Mouse (Mus musculus): ENCODE measurements at regions not wholly inside any gene's neighbourhood (a gene's known extent, or its start where the extent isn't known, plus 50 kb on each side); places are given as distances from the start of the nearest gene placed in this dataset.

DNA sequence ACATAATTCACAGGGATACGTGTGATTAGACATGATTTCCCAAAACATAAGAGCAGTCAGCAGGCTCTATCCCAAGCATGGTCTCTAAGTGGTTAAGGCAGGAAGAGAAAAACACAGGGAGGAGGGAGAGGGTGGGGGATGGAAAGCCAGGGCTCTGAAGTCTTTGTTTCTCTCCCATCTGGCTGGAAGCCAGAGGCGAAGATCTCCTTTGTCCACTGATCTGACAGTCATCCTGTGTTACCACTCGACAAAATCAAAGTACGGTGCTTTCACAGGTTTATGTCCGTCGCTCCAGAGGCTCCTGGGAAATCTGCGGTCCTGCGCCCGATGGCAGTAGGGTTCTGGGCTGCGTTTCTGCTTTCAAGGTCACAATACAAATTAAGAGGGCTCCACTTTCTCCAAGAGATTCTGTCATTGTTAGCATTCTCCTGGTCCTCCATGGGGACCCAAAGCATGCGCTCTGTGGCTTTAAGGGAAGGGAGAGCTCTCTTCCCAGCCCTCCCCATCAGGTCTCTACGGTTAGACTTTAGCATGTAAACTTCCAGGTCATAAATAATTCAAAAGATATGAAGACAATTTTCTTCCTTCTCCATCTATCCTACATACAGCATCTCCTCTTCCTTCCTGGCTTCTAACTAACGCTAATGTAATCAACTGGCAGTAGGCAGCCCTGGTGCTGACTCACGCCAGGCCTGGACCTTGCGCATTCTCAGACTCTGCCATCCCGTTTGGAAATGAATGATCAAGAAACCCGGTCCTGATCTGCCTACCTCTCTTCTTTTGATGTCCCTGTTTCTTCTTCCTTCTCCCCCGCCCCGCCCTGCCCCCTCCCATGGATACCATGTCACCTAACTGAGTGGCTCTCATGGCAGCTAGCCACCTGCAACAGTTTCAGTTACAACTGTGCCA, 102.0 kb upstream of the Klf7 start:
- no peak for DNase-seq (ENCODE audit: low spot score)
- intact Hi-C loops (cut with DNase I), result loop anchor here (2.0 to 5.0 kb wide), 3 partner anchors 77 to 223 kb away; no protein-coding TSS in a partner anchor

DNA sequence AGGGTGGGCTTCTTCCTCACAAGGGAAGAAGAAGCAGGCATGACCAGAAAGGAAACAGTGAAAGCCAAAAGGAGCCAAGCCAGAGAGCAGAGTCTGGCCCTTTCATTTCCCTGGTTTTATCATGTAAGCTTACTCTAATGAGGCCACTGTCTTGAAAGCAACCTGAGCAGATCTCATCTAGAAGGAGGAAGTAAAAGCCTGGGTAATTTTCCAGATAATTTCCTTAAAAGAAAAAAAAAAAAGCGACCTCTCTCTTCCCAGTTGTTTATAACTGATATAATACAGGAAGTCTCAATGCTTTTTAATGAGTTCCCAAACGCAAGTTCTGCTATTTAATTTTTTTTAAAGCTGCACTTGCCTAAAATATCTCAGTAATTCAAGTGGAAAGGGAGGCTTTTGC, 100.4 kb upstream of the Klf7 start:
- intact Hi-C loops (cut with DNase I), result loop anchor here (2.0 to 5.0 kb wide), 2 partner anchors 78 to 225 kb away; no protein-coding TSS in a partner anchor
- DNase-seq (ENCODE audit: low spot score), result no peak

DNA sequence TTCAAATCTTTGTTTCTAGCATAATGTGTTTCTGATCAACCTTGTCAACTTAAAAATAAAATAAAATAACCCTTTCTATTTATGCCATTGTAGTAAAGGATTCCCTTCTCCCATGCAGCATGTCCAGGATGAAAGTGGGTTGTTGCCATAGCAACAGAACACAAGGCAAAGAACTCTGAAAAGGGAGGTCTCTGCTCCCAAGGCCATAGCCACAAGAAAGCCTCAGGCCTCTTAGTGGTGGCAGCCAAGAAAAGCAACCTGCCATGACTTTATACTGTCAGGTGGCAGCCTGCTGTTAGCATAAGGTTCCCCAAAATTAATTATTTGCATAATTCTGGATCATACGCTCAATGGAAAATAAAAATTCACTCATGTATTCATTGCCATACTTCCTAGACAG, 98.4 kb upstream of the Klf7 start:
- intact Hi-C loops (cut with DNase I), result loop anchor here (5.0 kb wide), 1 partner anchor 227 kb away; no protein-coding TSS in a partner anchor
- no peak for DNase-seq (ENCODE audit: low spot score)

DNA sequence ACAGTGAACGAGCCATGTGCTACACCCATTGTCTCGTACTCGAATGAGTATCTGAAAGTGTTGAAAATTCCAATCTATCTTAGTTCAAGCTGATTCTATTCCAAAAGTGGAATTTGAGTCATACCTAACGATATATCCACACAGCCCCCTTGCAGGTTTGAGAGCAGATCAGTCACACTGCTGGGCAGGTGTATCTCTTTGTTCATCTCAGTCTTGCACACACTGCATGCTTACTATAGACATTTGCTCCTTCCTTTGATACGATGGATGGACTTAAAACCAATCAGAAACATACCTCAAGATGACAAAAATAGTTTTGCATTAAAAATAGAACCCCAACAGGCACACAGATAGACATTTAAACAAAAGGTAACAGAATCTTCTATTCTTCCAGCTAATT, 98.0 kb upstream of the Klf7 start:
- intact Hi-C loops (cut with DNase I), result loop anchor here (5.0 kb wide), 1 partner anchor 227 kb away; no protein-coding TSS in a partner anchor
- no peak for DNase-seq (ENCODE audit: low spot score)

DNA sequence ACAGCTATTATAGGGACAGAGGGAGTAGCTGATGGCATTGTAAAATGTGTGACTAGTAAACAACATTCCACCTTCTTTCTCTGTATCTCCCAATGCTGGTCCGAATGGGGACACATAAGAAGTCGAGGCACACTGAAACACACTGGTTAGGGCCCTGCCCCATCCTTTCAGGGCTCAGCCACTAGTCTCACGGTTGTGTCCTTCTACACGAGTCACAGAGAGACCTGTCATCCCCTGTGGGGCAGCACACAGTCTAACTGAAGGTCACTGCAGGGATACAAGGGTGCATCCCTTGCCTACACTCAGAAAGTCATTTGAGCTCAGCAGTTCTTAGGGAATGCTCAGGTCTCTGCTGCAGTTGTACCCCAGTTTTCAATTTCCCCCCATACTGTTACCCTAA, 93.6 kb upstream of the Klf7 start:
- no peak for DNase-seq (ENCODE audit: low spot score)
- intact Hi-C loops (cut with DNase I), result loop anchor here (2.0 to 5.0 kb wide), 2 partner anchors 79 to 202 kb away; no protein-coding TSS in a partner anchor

DNA sequence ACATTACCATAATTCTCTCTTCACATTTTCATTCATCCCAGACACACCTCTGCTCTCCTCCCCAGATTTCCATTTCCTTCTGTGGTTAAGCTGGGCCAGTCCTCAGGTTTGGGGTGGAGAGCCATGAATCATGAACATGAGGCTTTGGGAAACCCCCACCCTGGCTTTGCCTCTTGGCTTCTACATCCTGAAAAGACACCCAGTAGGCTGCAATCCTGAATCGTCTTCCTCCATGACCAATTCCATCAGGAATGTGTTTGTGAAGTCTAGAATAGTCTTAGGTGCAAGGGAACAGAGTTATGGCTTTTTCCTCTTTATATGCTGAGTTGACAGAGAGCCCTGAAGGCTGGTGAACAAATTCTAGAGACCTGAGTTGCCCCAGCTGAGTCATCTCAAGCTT, 87.0 kb upstream of the Klf7 start:
- DNase-seq (ENCODE audit: low spot score), result no peak
- intact Hi-C loops (cut with DNase I), result no loop called here

DNA sequence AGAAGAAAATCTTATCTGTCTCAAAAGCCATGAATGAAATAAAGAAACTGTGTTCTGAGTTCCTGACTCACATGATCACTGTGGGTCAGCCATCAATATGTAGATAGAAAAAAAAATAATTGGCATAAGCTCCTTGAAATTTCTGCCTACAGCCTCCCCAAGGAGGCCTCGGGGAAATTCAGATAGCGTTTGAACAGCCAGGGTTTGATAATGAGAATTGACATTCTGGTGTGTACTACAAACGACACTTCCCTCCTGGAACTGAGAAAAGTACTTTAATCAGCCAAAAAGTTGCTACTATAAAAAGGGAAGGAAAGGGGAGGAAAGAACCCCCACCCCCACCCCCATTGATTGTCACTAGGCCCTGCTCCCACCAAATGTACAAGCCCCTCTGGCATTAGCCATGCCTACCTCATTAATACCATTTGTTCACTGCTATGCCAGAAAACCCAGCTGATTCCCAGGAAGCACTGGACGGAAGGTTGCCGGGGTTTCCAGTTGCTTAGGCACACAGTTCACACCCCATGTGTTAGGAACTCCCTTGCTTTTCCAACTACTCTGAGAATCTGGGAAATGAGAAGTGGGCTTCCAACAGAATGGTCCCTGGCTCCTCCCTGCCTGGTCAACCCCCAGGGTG, 78.4 kb upstream of the Klf7 start:
- DNase-seq (ENCODE audit: low spot score), result no peak
- intact Hi-C loops (cut with DNase I), result no loop called here

DNA sequence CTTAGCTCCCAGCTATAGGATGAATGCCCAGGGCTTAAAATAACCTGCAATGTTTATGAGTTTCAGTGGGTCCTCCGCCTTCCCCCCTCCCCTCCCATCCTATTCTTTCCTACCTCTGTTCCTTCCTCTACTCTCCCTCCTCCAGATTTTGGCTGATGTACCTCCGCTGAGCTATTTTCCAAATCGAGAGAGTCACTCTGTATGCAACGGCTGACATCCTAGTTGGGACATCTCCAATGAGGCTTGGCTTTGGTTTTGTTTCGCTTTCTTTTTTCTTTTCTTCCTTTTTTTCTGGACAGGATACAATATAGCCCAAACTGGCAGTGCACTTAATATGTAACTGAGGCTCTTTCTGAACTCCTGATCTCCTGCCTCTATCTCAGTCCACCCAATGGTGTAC, 76.7 kb upstream of the Klf7 start:
- no peak for DNase-seq (ENCODE audit: low spot score)
- intact Hi-C loops (cut with DNase I), result loop anchor here (5.0 to 10.0 kb wide), 2 partner anchors 76 to 796 kb away; partner anchors contain the start of gene Klf7

DNA sequence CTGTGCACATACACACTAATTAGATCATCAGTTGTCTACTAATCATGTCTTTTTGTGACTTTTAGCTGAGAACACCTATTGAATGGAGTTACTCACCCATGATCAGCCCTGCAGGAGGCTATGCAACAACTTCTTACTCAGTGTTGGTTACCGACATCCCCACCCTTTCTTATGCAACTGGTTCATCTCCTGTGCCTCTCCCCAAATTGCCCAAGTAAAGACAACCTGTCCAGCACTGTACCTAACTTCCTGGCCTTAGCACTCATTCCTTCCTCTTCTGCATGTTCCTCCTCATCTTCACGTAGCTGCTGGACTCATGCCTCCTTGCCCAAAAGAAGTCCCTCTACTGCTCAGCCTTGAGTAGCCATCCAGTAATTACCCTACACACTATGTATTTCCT, 76.2 kb upstream of the Klf7 start:
- intact Hi-C loops (cut with DNase I), result loop anchor here (5.0 to 10.0 kb wide), 2 partner anchors 76 to 796 kb away; partner anchors contain the start of gene Klf7
- DNase-seq (ENCODE audit: low spot score), result no peak

DNA sequence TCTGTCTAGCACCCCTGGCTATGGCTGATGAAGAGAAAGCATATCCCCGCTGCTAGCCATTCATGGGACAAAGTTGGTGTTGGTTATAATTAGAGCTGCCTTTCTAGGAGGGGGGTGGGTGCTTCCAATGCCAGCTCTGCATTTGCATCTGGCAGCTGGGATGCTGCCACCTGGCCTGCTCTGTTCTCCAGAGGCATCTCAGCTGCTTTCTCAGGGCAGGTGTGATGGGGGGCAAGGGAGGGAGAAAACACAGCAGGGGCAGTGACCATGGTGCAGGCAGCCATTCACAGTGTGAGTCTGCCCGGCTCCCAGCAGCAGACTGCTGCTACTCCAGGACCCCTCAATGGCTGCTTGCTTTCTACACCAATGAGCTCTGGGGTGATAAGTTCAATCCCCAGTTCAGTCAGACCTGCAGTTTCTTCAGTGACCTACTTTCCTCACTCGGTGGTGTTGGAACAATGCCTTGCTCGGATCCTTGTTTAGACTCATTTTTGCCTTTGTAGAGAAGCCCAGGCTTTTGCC, 73.9 kb upstream of the Klf7 start:
- intact Hi-C loops (cut with DNase I), result loop anchor here (5.0 to 10.0 kb wide), 2 partner anchors 74 to 799 kb away; partner anchors contain the start of gene Klf7
- peak; percentile 19 for DNase-seq (ENCODE audit: low spot score)

DNA sequence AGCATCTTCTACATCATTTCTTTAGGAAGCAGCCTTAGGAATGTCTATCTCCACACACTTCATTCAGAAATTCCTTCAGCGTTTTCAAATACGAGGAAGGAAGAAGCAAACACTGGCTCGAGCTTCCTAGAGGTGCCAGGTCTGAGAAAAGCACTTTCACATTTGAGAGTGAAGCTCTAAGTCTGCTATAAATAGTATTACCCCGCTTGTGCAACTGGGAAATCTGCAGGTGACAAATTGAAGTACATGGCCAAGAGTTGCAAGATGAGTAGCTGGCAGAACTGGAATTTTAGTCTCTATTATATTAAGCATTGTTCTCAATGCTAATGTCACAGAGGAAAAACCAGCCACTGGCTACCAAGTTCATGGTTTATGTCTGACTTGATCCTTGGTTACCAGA, 73.2 kb upstream of the Klf7 start:
- intact Hi-C loops (cut with DNase I), result loop anchor here (5.0 to 10.0 kb wide), 2 partner anchors 73 to 800 kb away; partner anchors contain the start of gene Klf7

DNA sequence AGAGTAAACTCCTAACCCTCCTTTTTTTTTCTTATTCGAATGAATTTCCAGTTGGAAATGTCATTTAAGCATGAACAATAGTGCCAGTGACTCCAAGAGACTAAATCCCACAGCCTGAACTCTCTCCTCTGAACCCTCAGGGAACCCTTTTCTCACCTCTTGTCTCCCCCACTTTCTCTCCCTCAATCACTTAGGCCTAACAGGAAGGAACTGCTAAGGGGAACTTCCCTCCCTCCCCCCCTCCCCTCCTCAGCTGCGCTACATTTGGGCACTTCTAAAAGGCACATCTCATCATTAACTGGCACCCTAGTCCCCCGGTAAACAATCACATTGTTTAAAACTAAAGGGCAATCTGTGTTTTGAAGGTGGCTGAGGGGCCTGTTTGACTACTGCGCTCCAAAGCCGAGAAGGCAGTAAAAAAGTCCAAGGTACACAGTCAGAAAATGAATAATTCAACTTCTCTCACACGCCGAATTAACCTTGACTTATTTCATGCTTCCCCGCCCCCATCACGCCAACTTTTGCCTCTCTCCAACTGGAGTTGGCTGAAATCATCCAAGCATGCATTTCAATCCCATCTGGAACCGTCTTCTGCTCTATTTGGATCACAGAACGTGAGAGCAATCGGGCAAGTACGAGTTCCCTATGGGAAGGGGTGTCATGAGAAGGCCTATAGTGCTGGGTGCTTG, 71.2 kb upstream of the Klf7 start:
- no peak for DNase-seq (ENCODE audit: low spot score)
- intact Hi-C loops (cut with DNase I), result loop anchor here (10.0 kb wide), 1 partner anchor 802 kb away; no protein-coding TSS in a partner anchor

More for the DNA sequence above, 73.2 kb upstream of the Klf7 start:
- no peak for DNase-seq (ENCODE audit: low spot score)

DNA sequence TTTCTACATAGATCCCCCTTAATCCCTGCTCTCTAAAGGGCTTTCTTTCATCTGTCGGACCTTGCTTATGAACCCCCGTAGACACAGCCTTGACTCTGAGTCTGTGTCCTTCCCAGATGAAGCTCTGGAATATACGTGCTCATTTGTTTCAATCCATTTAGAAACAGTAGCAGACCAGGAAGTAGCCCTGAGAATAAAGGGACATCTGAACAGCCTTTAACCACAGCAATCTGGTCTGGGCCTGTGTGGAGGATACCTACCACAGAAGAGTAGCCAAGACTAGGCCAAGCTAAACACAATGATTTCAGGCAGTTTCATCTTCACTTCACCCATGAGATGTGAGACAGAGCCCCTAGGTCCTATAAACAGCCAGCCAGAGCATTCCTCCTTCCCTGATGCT, 70.7 kb upstream of the Klf7 start:
- DNase-seq (ENCODE audit: low spot score), result no peak
- intact Hi-C loops (cut with DNase I), result loop anchor here (10.0 kb wide), 1 partner anchor 802 kb away; no protein-coding TSS in a partner anchor

DNA sequence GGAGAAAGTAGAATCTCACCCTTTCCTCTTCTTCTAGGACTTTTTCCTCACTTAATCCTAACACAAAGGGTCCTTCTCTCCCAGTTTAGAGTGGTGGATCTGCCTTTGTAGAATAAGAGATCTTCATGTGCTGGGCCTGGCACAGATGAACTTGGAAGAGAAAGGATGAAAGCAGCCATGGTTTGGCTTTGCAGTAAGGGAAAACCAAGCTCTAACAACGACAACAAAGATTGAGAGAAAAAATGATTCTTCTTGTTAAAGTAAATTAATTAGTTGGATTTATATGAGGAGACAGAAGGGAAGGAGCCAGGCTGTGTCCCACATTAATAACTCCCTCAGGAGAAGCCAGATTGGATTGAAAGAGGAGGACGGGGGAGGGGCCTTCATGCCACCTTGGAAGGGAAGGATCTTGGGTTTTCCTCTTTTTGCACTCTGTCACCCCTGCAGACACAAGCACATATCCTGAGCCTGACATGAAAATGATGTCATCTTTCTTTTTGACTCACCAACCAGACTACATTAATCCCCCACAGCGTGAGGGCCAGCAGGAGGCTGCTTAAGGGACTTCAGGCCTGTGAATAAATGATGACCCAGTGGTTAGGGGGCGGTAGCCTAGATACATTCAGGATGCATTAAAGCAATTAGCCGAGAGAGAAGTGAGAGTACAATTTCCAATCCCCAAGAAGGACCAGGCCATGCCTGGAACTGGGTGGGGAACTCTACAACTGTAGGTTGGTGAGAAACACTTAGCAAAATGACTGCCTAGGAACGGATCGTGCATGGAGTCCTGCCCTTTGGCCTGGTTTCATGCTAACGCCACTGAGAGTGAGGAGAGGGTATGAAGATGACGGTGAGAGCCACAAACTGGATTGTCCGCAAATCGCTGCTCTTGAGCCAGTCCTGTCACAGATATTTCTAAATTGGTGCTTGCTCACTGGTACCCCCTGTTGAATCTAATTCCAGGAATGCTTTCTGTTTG, 69.4 kb upstream of the Klf7 start:
- intact Hi-C loops (cut with DNase I), result loop anchor here (10.0 kb wide), 1 partner anchor 803 kb away; no protein-coding TSS in a partner anchor
- no peak for DNase-seq (ENCODE audit: low spot score)

DNA sequence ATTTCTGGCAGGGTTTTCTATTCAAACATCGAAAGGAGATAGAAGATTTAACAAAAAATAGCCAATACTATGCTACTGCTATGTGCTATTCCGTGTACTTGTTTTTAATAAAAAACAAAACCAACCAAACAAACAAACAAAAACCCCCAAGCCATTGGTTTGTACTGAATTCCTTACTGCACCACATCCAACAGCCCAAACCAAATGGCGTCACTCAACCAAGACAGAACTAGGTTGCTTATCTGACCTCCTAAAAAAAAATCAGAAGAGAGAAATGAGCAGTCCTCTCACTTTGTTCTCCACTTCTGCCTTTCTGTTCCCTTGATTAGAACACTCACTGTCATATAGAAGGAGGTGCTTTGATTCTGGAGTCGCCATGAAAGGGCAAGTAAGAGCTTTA, 68.6 kb upstream of the Klf7 start:
- no peak for DNase-seq (ENCODE audit: low spot score)
- intact Hi-C loops (cut with DNase I), result loop anchor here (10.0 kb wide), 1 partner anchor 804 kb away; no protein-coding TSS in a partner anchor

DNA sequence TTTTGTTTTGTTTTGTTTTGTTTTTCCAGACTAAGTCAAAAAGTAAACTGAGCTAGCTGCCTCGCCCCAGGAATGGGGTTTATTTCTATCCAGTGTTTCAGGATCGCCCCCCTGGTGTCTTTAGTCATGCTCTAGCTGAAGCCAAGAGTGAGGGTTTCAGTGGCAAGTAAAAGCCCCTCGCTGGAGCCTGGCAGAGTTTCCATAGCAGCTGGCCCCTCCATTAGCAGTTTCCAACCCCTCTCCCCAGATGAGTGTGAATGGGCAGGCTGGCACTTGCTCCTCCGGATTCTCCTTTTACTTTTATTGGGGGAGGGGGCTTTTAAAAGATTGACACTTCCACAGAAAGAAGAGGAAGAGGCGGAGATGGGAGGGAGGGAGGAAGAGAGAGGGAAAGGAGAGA, 68.0 kb upstream of the Klf7 start:
- intact Hi-C loops (cut with DNase I), result loop anchor here (10.0 kb wide), 1 partner anchor 805 kb away; no protein-coding TSS in a partner anchor

DNA sequence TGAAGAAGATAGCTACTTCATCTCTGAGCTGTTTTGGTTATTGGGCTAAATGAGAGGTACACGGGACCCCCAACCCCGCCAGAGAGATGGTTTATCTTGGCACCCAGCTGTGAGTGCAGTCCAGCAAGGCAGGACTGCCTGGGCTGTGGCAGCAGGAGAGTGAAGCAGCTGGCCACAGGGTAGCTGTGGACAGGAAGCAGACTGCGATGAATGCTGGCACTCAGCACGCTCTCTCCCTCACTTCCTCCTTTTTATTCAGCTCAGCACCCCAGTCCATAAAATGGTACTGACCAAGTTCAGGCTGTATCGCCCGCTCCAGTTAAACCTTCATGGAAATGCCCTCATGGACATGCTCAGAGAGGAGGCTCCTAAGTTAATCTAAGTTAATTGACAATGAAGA, 67.4 kb upstream of the Klf7 start:
- intact Hi-C loops (cut with DNase I), result no loop called here
- DNase-seq (ENCODE audit: low spot score), result no peak

More for the DNA sequence above, 68.0 kb upstream of the Klf7 start:
- DNase-seq (ENCODE audit: low spot score), result no peak

DNA sequence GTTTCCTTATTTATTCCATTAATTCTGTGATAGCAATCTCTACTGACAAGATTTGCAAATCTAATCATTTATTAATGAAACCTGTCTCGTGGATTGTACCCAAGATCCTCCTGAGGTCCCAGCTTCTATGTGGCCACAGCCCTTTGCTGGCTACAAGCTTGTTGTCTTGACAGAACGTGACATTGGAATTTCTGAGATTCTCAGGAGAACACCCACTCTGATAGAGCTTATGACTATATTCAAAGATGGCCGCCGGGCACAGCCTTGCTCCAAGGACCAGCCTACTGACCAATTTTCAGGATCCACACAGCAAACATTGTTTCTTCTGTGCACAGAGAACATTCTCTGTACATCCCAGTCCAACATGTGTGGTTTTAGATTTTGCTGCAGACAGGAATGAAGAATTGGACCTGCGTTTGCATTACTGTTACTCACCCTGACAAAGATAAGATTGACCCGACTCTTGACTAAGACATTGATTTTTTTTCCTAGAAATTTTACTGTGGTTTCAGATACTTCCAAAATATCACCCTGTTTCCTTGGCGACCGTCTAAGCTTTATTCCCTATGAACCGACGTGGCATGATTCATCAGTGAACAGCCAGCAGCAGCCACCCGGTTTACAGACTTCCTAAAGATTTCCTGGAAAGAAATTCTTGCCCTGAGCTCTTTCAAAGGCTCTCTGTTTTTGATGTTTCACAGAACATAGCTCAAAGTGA, 65.9 kb upstream of the Klf7 start:
- no peak for DNase-seq (ENCODE audit: low spot score)
- intact Hi-C loops (cut with DNase I), result no loop called here
